In the genomic region with DNA sequence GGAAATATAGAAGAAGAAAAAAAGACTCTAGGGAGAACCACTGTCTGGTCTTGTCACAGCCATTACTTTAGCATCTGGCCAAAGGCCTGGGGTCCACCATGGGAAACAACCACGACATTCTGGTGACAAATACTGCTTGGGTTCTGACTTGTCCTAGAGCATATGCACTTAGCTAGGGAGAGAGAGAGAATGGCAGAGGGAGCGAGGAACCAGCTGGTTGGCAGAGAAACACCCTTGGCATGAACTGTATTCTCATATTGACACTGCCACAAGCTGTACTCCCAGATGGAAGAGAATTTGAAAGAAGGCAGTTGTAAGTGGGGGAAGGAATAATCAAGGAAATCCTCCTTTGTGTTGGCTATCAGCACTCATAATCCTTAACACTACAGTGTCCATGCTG, we compare ENCODE assay signal across 12 mouse cellular contexts.
DNase-seq lines count a peak whose midpoint lies in the region; ATAC-seq lines count a peak whose summit lies in the region.
"Had no signal": no experiment of that assay in that cellular context is flagged by ENCODE, and none has a peak within 500 bp of the region (broad histone marks: within the 10 kb centered on the region; RNA-seq: fewer than 3 reads in every experiment).

No protein-coding gene starts in this region.

- no peaks in the 10 kb centered on the region for H3K36me3 ChIP-seq in hindbrain, embryonic 13.5 days
- H3K36me3 ChIP-seq in hindbrain, embryonic 11.5 days (ENCODE audit: control insufficient read depth, insufficient read depth, low read length), result no peaks in the 10 kb centered on the region
- H3K36me3 ChIP-seq: embryonic facial prominence, embryonic 13.5 days; kidney, embryonic 15.5 days had no signal

- H3K4me3 ChIP-seq in hindbrain, embryonic 13.5 days, result no peak overlapping the region
- H3K4me3 ChIP-seq in hindbrain, embryonic 11.5 days (ENCODE audit: low read depth, low read length), result no peak overlapping the region
- H3K4me3 ChIP-seq: embryonic facial prominence, embryonic 13.5 days; kidney, embryonic 15.5 days had no signal

- H3K27ac ChIP-seq in hindbrain, embryonic 13.5 days, result peak overlapping the region; percentile 40
- H3K27ac ChIP-seq in hindbrain, embryonic 11.5 days (ENCODE audit: low read depth, low read length), result no peak overlapping the region
- H3K27ac ChIP-seq: embryonic facial prominence, embryonic 13.5 days; kidney, embryonic 15.5 days had no signal

- peaks cover 25% of the 10 kb centered on the region for H3K4me1 ChIP-seq in hindbrain, embryonic 13.5 days (replicated peaks)
- no peaks in the 10 kb centered on the region for H3K4me1 ChIP-seq in hindbrain, embryonic 11.5 days (replicated peaks; ENCODE audit: control insufficient read depth, insufficient read depth, low read length)
- H3K4me1 ChIP-seq: kidney, embryonic 15.5 days had no signal

- H3K9ac ChIP-seq in hindbrain, embryonic 13.5 days, result no peak overlapping the region
- no peak overlapping the region for H3K9ac ChIP-seq in hindbrain, embryonic 11.5 days (ENCODE audit: low read depth, low read length)
- H3K9ac ChIP-seq: embryonic facial prominence, embryonic 13.5 days; kidney, embryonic 15.5 days had no signal

- no peak for ATAC-seq in hindbrain, embryonic 13.5 days (ENCODE audit: low FRiP score)
- ATAC-seq in hindbrain, embryonic 11.5 days (ENCODE audit: low FRiP score), result no peak

- intact Hi-C loops in heart, postnatal 25 days (cut with DNase I), result no loop called here

- WGBS in hindbrain, embryonic 13.5 days, result 58% methylated on average over 2 of the region's 2 CpGs
- WGBS in hindbrain, embryonic 11.5 days, result 75% methylated on average over 2 of the region's 2 CpGs

- no peaks in the 10 kb centered on the region for H3K27me3 ChIP-seq in hindbrain, embryonic 13.5 days
- H3K27me3 ChIP-seq in hindbrain, embryonic 11.5 days (ENCODE audit: control insufficient read depth, insufficient read depth, low read length), result no peaks in the 10 kb centered on the region
- H3K27me3 ChIP-seq: embryonic facial prominence, embryonic 13.5 days; kidney, embryonic 15.5 days had no signal

- H3K9me3 ChIP-seq in hindbrain, embryonic 13.5 days, result no peaks in the 10 kb centered on the region
- H3K9me3 ChIP-seq in hindbrain, embryonic 11.5 days (ENCODE audit: control insufficient read depth, low read length), result no peaks in the 10 kb centered on the region
- H3K9me3 ChIP-seq: embryonic facial prominence, embryonic 13.5 days; kidney, embryonic 15.5 days had no signal

- no peak overlapping the region for H3K4me2 ChIP-seq in hindbrain, embryonic 13.5 days
- H3K4me2 ChIP-seq in hindbrain, embryonic 11.5 days (replicated peaks; ENCODE audit: low read depth, low read length), result no peak overlapping the region
- H3K4me2 ChIP-seq: embryonic facial prominence, embryonic 13.5 days; kidney, embryonic 15.5 days had no signal

- no peak for DNase-seq in hindbrain, embryonic 11.5 days (ENCODE audit: low spot score)
- peak; percentile 19 to 28 for DNase-seq in cerebellum, adult 18-20 months
- DNase-seq in cerebellum, postnatal 36 days, result peak; percentile 46
- DNase-seq in layer of hippocampus, adult 9-10 months (ENCODE audit: low spot score), result peak; percentile 21
- no peak for DNase-seq in retina, postnatal 1 day
- no peak for DNase-seq in liver
- DNase-seq in heart, postnatal 25 days (ENCODE audit: low spot score), result no peak
- DNase-seq: heart, postnatal 36 days; lung, adult 2 months had no signal

Comparison
In these comparisons a context has a peak if more than half of its experiments do, and no peak if none do; other contexts are left out.
1. DNase-seq: peak in cerebellum, adult 18-20 months (2 of 2), cerebellum, postnatal 36 days (2 of 2) and layer of hippocampus, adult 9-10 months (single experiment); none in hindbrain, embryonic 11.5 days (single experiment), retina, postnatal 1 day (single experiment), liver (single experiment) and heart, postnatal 25 days (single experiment).